Mouse (Mus musculus): ENCODE data around the gene D5Ertd579e. TPM values are rescaled to one million over a fixed set of nuclear protein-coding genes. Genes with fewer than 3 reads are reported as not detected.

Gene D5Ertd579e
- polyA plus RNA-seq, 1 experiment from 2014 or later: 27.8 TPM

- Histone ChIP-seq H3K9me3 (replicated peaks; ENCODE audit: control insufficient read depth, low read length) (no peaks in the 10 kb centered on the region), H3K4me1 (ENCODE audit: control insufficient read depth, insufficient read depth, low read length) (peaks cover 27% of the 10 kb centered on the region), H3K27ac (ENCODE audit: low read depth, low read length) (no peak overlapping the region; the same call in 1 of the 2 replicates), H3K9ac (ENCODE audit: low read depth, low read length) (no peak overlapping the region), H3K4me3 (ENCODE audit: low read depth, low read length) (no peak overlapping the region), H3K4me2 (peak overlapping the region; percentile 9; the same call in 1 of the 2 replicates), H3K36me3 (ENCODE audit: control insufficient read depth, insufficient read depth, low read length) (no peaks in the 10 kb centered on the region), H3K27me3 (ENCODE audit: control insufficient read depth, insufficient read depth, low read length) (no peaks in the 10 kb centered on the region)
- ATAC-seq (replicated peaks; ENCODE audit: insufficient number of reproducible peaks, low FRiP score, low TSS enrichment): no peak
- WGBS (ENCODE audit: insufficient replicate concordance): 57% methylated on average over 6 of the region's 6 CpGs
Measured at GRCm38 (mm10) chr5:36700939-36701620, 5.3 kb upstream of the D5Ertd579e start.

GRCm38 (mm10) chr5:36698689-36699088 is 2.9 kb upstream of the D5Ertd579e start:
- H3K27me3 ChIP-seq (ENCODE audit: control insufficient read depth, insufficient read depth, low read length): no peaks in the 10 kb centered on the region
- H3K36me3 ChIP-seq (ENCODE audit: control insufficient read depth, insufficient read depth, low read length): no peaks in the 10 kb centered on the region
- H3K9ac ChIP-seq (ENCODE audit: low read depth, low read length): no peak overlapping the region
- no peak overlapping the region for H3K4me2 ChIP-seq
- WGBS (ENCODE audit: insufficient replicate concordance): 68% methylated on average over 5 of the region's 5 CpGs
- H3K4me1 ChIP-seq (ENCODE audit: control insufficient read depth, insufficient read depth, low read length): peaks cover 33% of the 10 kb centered on the region
- H3K4me3 ChIP-seq (ENCODE audit: low read depth, low read length): no peak overlapping the region
- no peak for ATAC-seq (replicated peaks; ENCODE audit: insufficient number of reproducible peaks, low FRiP score, low TSS enrichment)
- H3K27ac ChIP-seq (ENCODE audit: low read depth, low read length): no peak overlapping the region
- H3K9me3 ChIP-seq (replicated peaks; ENCODE audit: control insufficient read depth, low read length): no peaks in the 10 kb centered on the region

- Histone ChIP-seq H3K9ac (ENCODE audit: low read depth, low read length) (peak overlapping the region; percentile 22; the same call in 1 of the 2 replicates), H3K9me3 (replicated peaks; ENCODE audit: control insufficient read depth, low read length) (no peaks in the 10 kb centered on the region), H3K27me3 (ENCODE audit: control insufficient read depth, insufficient read depth, low read length) (no peaks in the 10 kb centered on the region), H3K27ac (ENCODE audit: low read depth, low read length) (no peak overlapping the region), H3K4me3 (ENCODE audit: low read depth, low read length) (no peak overlapping the region), H3K36me3 (ENCODE audit: control insufficient read depth, insufficient read depth, low read length) (no peaks in the 10 kb centered on the region), H3K4me2 (no peak overlapping the region), H3K4me1 (ENCODE audit: control insufficient read depth, insufficient read depth, low read length) (peaks cover 38% of the 10 kb centered on the region)
- ATAC-seq (replicated peaks; ENCODE audit: insufficient number of reproducible peaks, low FRiP score, low TSS enrichment): no peak
- whole genome bisulfite sequencing (ENCODE audit: insufficient replicate concordance): 77% methylated on average over 7 of the region's 7 CpGs
Measured at GRCm38 (mm10) chr5:36698067-36698670, 2.3 kb upstream of the D5Ertd579e start.

- Histone ChIP-seq H3K4me1 (ENCODE audit: control insufficient read depth, insufficient read depth, low read length) (peaks cover 43% of the 10 kb centered on the region), H3K36me3 (ENCODE audit: control insufficient read depth, insufficient read depth, low read length) (0 out of 2 replicates have a peak, but pooled peaks cover 2% of the 10 kb centered on the region), H3K9ac (ENCODE audit: low read depth, low read length) (peak overlapping the region; percentile 90; the same call in 1 of the 2 replicates), H3K4me2 (peak overlapping the region; percentile 87), H3K4me3 (ENCODE audit: low read depth, low read length) (peak overlapping the region; percentile 78), H3K9me3 (replicated peaks; ENCODE audit: control insufficient read depth, low read length) (no peaks in the 10 kb centered on the region), H3K27me3 (ENCODE audit: control insufficient read depth, insufficient read depth, low read length) (no peaks in the 10 kb centered on the region), H3K27ac (ENCODE audit: low read depth, low read length) (no peak overlapping the region)
- 77% methylated on average over 11 of the region's 11 CpGs for WGBS (ENCODE audit: insufficient replicate concordance)
- ATAC-seq (replicated peaks; ENCODE audit: insufficient number of reproducible peaks, low FRiP score, low TSS enrichment): no peak
Measured at GRCm38 (mm10) chr5:36696504-36697300, 878 bp upstream of the D5Ertd579e start.

- Histone ChIP-seq H3K27me3 (ENCODE audit: control insufficient read depth, insufficient read depth, low read length) (no peaks in the 10 kb centered on the region), H3K4me2 (peak overlapping the region; percentile 87), H3K9me3 (replicated peaks; ENCODE audit: control insufficient read depth, low read length) (no peaks in the 10 kb centered on the region), H3K4me3 (ENCODE audit: low read depth, low read length) (peak overlapping the region; percentile 78), H3K27ac (ENCODE audit: low read depth, low read length) (peak overlapping the region; percentile 97), H3K9ac (ENCODE audit: low read depth, low read length) (peak overlapping the region; percentile 90), H3K36me3 (ENCODE audit: control insufficient read depth, insufficient read depth, low read length) (0 out of 2 replicates have a peak, but pooled peaks cover 2% of the 10 kb centered on the region), H3K4me1 (ENCODE audit: control insufficient read depth, insufficient read depth, low read length) (peaks cover 34% of the 10 kb centered on the region; the same call in 1 of the 2 replicates)
- no peak for ATAC-seq (replicated peaks; ENCODE audit: insufficient number of reproducible peaks, low FRiP score, low TSS enrichment)
- 6% methylated on average over 14 of the region's 14 CpGs for WGBS (ENCODE audit: insufficient replicate concordance)
Measured at GRCm38 (mm10) chr5:36695005-36695404, 819 bp downstream of the D5Ertd579e start.

- no peak for ATAC-seq (replicated peaks; ENCODE audit: insufficient number of reproducible peaks, low FRiP score, low TSS enrichment)
- Histone ChIP-seq H3K4me2 (peak overlapping the region; percentile 4; the same call in 1 of the 2 replicates), H3K27me3 (ENCODE audit: control insufficient read depth, insufficient read depth, low read length) (no peaks in the 10 kb centered on the region), H3K9ac (ENCODE audit: low read depth, low read length) (no peak overlapping the region), H3K4me1 (ENCODE audit: control insufficient read depth, insufficient read depth, low read length) (peaks cover 28% of the 10 kb centered on the region; the same call in 1 of the 2 replicates), H3K36me3 (ENCODE audit: control insufficient read depth, insufficient read depth, low read length) (0 out of 2 replicates have a peak, but pooled peaks cover 2% of the 10 kb centered on the region), H3K9me3 (replicated peaks; ENCODE audit: control insufficient read depth, low read length) (no peaks in the 10 kb centered on the region), H3K4me3 (ENCODE audit: low read depth, low read length) (no peak overlapping the region), H3K27ac (ENCODE audit: low read depth, low read length) (no peak overlapping the region)
- 56% methylated on average over 2 of the region's 2 CpGs for WGBS (ENCODE audit: insufficient replicate concordance)
Measured at GRCm38 (mm10) chr5:36693651-36694050, 2.2 kb downstream of the D5Ertd579e start.

GRCm38 (mm10) chr5:36691423-36691822 is 4.4 kb downstream of the D5Ertd579e start:
- H3K27me3 ChIP-seq (ENCODE audit: control insufficient read depth, insufficient read depth, low read length): no peaks in the 10 kb centered on the region
- peaks cover 6% of the 10 kb centered on the region for H3K36me3 ChIP-seq (ENCODE audit: control insufficient read depth, insufficient read depth, low read length)
- peaks cover 25% of the 10 kb centered on the region; the same call in 1 of the 2 replicates for H3K4me1 ChIP-seq (ENCODE audit: control insufficient read depth, insufficient read depth, low read length)
- no peak overlapping the region for H3K9ac ChIP-seq (ENCODE audit: low read depth, low read length)
- ATAC-seq (replicated peaks; ENCODE audit: insufficient number of reproducible peaks, low FRiP score, low TSS enrichment): no peak
- H3K9me3 ChIP-seq (replicated peaks; ENCODE audit: control insufficient read depth, low read length): no peaks in the 10 kb centered on the region; the same call in 1 of the 2 replicates
- H3K4me2 ChIP-seq: no peak overlapping the region
- H3K27ac ChIP-seq (ENCODE audit: low read depth, low read length): no peak overlapping the region
- no peak overlapping the region for H3K4me3 ChIP-seq (ENCODE audit: low read depth, low read length)
- 36% methylated on average over 1 of the region's 1 CpGs for WGBS (ENCODE audit: insufficient replicate concordance)

GRCm38 (mm10) chr5:36685170-36685569 is 10.7 kb downstream of the D5Ertd579e start:
- peak; percentile 42; the same call in 1 of the 2 replicates for ATAC-seq (replicated peaks; ENCODE audit: insufficient number of reproducible peaks, low FRiP score, low TSS enrichment)
- Histone ChIP-seq H3K9me3 (replicated peaks; ENCODE audit: control insufficient read depth, low read length) (no peaks in the 10 kb centered on the region; the same call in 1 of the 2 replicates), H3K4me2 (no peak overlapping the region; the same call in 1 of the 2 replicates), H3K9ac (ENCODE audit: low read depth, low read length) (no peak overlapping the region), H3K27ac (ENCODE audit: low read depth, low read length) (no peak overlapping the region), H3K27me3 (ENCODE audit: control insufficient read depth, insufficient read depth, low read length) (no peaks in the 10 kb centered on the region), H3K4me3 (ENCODE audit: low read depth, low read length) (no peak overlapping the region), H3K4me1 (ENCODE audit: control insufficient read depth, insufficient read depth, low read length) (no peaks in the 10 kb centered on the region), H3K36me3 (ENCODE audit: control insufficient read depth, insufficient read depth, low read length) (peaks cover 4% of the 10 kb centered on the region)
- 81% methylated on average over 4 of the region's 4 CpGs for WGBS (ENCODE audit: insufficient replicate concordance)

All from heart, embryonic 11.5 days (tissue).